Mouse (Mus musculus): ENCODE results near the gene Atp6v1f. TPM values are rescaled to one million over a fixed set of nuclear protein-coding genes. Genes with fewer than 3 reads are reported as not detected.

Atp6v1f gene
- total RNA-seq, 2 experiments from 2014 or later, result 97.8 to 99.2 TPM

DNA sequence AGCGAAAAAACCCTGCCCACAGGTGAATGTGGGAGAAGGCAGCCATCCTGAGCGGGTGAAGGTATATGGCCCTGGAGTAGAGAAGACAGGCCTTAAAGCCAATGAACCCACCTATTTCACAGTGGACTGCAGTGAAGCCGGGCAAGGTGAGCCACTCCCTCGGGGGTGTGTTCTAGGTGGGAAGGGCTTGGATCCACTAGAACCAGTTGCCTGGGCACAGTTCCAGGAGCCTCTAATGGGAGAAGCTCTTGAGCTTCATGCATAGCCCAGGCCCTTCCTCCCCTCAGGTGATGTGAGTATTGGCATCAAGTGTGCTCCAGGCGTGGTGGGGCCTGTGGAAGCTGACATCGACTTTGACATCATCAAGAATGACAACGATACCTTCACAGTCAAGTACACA lies 22.2 kb upstream of the Atp6v1f start:
- intact Hi-C loops (cut with DNase I; ENCODE audit: low total_unique reads), result no loop called here
- no peak for DNase-seq

DNA sequence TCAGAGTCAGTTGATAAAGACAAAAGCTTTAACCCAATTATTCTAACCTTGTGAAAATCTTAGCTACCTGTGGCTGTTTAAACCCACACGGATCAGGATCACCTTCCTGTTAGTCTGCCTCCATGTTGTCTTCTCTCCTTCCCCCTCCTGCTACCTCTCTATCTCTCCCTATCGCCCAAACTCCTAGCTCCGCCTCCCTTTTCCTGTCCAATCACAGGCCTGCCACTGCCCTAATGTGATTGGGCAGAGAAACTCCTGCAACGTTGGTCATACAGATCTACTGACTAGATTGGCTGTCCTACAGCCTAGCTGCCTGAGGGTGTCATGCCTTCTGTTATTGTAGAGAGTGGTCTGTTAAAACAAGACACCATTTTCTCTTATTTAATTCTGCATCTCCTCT lies 17.7 kb upstream of the Atp6v1f start:
- DNase-seq, result no peak
- intact Hi-C loops (cut with DNase I; ENCODE audit: low total_unique reads), result no loop called here

GRCm38 (mm10) chr6:29450667-29451066 lies 16.9 kb upstream of the Atp6v1f start:
- DNase-seq, result no peak
- intact Hi-C loops (cut with DNase I; ENCODE audit: low total_unique reads), result no loop called here

GRCm38 (mm10) chr6:29461502-29461901 lies 6.0 kb upstream of the Atp6v1f start:
- no peak for DNase-seq
- intact Hi-C loops (cut with DNase I; ENCODE audit: low total_unique reads), result no loop called here

GRCm38 (mm10) chr6:29463388-29463787 lies 4.1 kb upstream of the Atp6v1f start:
- intact Hi-C loops (cut with DNase I; ENCODE audit: low total_unique reads), result no loop called here
- DNase-seq, result no peak

DNA sequence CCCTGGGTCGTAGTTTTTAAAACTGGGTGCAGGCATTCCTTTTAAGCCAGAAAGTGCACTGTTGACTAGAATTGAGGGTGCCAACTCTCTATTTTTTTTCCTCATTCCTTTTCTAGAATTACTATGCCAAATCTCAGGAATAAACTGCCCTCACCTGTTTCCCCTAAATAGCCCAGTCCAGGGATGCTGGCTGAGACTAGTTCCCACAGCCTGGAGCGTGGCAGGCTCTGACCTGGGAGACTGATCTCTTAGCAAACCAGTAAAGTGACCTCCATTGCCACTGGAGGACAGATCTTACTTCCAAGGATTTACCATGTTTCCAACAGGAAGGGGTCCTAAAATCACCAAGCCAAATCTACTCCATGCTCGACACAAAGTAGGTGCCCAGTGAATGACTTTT lies 1.3 kb downstream of the Atp6v1f start:
- no peak for DNase-seq
- intact Hi-C loops (cut with DNase I; ENCODE audit: low total_unique reads), result no loop called here

DNA sequence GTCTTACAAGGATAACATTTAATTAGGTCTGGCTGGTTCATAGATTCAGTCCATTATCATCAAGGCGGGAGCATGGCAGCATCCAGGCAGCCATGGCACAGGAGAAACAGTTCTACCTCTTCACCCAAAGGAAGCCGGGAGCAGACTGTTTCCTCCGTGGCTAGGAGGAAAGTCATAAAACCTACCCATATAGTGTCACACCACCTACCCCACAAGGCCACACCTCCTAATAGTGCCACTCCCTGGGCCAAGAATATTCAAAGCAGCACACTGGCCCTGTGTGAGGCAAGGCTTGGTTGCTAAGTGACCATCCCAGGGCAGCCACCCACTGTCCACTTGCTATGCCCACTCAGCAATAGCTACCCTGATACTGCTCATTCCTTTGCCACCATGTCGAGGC lies 3.6 kb downstream of the Atp6v1f start, which contains the start of gene Atp6v1fnb:
Gene Atp6v1fnb, plus strand, starts transcription at position 301 of the 400 bp plus-strand sequence.
- no peak for DNase-seq
- intact Hi-C loops (cut with DNase I; ENCODE audit: low total_unique reads), result loop anchor here (5.0 kb wide), 1 partner anchor 74 kb away; the partner anchor contains the start of gene Ccdc136

DNA sequence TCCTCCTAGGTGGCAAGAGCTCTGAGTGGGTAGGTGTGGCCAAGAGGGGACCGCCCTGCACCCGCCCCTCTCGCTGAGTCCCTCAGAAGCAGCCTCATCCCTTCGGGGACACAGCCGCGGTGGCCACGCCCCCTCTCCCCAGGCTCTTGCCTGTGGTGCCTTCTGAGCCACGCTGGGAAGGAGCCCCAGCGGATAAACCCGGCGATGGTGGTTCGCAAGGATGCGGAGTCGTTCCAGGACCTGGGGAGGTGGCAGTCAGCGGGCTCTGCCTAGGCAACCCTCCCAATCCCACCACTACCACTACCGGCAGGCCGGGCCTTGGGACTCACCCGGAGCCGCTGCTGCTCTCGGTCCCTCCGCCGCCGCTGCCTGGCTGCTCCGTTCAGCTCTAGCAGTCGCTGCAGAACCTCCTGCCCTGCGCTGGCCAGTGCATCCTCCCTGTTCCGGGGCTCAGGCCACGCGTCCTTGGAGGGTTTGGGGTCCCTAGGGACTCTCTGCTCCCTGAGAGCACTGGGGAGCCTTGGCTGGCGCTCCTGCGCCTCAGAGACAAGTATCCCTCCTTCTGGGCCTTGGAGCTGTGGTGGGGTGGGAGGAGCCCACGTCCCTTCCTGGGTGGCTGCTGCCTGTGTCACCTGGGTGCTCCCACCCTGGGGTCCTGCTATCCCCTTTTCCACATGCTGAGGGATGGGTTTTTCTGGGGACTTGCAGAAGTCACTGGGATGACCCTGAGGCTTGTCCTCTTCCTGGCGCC lies 6.6 kb downstream of the Atp6v1f start:
- peak; percentile 70 for DNase-seq
- intact Hi-C loops (cut with DNase I; ENCODE audit: low total_unique reads), result loop anchor here (5.0 kb wide), 1 partner anchor 77 kb away; the partner anchor contains the start of gene Ccdc136

DNA sequence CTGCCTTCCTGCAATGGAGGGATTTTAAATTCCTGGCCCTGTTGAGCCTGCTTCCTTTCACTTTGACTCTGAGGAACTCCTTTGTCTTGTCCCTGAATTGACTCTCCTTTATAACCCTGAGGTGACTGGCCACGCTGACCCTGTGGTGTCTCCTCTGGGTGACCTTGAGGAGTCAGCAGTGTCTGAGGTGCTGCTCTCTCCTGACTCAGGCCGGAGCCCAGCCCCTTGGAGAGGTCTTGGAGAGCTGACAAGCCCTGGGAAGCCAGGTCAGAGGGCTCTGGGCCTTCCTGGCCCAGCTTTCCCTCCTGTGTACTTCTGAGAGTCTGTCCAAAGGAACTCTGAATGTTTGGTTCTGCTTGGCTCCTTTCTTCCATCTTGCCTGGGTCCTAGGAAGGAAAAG lies 7.2 kb downstream of the Atp6v1f start:
- DNase-seq, result no peak
- intact Hi-C loops (cut with DNase I; ENCODE audit: low total_unique reads), result loop anchor here (5.0 kb wide), 1 partner anchor 77 kb away; the partner anchor contains the start of gene Ccdc136

DNA sequence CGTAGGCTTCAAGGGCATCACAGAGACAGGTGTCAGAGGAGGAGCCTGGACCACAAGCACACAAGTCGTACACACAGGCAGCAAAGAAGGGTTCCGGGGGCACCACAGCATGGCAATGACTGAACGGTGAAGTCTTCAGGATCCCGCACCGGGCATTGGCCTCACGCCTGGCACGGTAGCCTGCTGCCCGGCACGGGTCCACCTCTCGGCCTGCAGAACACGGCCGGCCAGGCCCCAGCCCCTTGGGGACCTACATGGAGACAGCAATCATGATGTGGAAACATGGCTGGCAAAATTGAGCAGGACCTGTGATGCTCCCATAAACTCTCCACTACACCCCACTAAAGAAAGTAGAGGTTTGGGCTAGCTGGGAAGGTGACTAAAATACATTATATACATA lies 15.2 kb downstream of the Atp6v1f start:
- DNase-seq, result no peak
- intact Hi-C loops (cut with DNase I; ENCODE audit: low total_unique reads), result no loop called here

DNA sequence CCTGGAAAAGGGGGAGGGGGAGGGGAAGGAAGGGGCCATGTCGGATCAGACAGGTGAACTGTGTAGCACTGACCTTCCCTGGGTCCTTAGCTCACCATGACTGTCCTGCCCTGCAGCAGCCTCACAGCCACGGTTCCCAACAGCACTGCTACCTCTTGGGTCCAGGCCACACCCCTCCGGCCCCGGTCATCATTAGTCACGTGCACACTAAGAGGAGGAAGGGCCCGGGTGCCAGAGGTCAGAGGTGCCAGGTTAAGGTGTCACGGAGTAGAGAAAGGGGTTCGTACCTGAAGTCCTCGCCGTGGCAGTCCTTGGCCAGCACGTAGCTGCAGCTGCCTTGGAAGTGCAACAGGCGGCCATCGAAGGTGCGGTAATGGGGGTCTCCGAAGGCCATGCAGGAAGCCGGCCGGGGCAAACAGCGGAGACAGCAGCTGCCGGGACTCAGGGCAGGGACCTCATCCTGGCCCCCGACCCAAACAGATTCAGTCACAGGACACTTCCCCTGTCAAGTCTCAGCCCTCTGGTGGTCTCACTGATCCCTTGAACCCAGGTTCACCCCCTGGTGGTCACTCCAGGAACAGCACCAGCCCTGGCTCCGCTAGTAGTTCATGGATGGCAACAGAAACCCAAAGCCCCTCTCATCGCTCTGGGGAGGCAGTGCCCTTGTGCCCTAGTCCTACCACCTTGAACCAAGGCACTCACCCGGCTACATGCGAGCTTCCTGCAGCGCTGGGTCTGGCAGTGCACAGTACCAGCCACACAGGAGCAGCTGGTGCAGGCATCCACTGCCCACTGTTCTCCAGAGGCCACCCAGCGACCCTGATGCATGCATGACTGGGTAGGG lies 17.4 kb downstream of the Atp6v1f start:
- peak; percentile 65 for DNase-seq
- intact Hi-C loops (cut with DNase I; ENCODE audit: low total_unique reads), result no loop called here

- intact Hi-C loops (cut with DNase I; ENCODE audit: low total_unique reads), result no loop called here
- DNase-seq, result no peak
Observed at GRCm38 (mm10) chr6:29485951-29486350, 18.4 kb downstream of the Atp6v1f start.

DNA sequence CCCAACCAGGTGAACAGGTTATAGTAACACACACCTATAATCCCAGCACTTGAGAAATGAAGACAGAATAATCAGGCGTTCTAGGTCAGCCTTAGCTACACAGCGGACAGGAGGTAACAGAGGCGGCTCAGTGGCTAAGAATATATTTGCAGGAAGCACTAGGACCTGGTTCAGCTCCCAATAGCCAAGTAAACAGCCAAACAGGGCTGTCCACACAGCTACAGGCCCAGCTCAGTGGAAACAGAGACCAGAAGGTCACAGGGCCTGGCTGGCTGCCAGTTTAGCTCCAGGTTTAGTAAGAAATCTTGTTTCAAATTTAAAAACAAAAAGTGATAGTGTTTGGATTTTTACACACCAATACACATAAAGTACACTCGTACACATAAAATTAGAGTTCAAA lies 26.6 kb downstream of the Atp6v1f start:
- intact Hi-C loops (cut with DNase I; ENCODE audit: low total_unique reads), result no loop called here
- peak; percentile 40 for DNase-seq

GRCm38 (mm10) chr6:29496270-29496669 lies 28.8 kb downstream of the Atp6v1f start:
- DNase-seq, result no peak
- intact Hi-C loops (cut with DNase I; ENCODE audit: low total_unique reads), result no loop called here

DNA sequence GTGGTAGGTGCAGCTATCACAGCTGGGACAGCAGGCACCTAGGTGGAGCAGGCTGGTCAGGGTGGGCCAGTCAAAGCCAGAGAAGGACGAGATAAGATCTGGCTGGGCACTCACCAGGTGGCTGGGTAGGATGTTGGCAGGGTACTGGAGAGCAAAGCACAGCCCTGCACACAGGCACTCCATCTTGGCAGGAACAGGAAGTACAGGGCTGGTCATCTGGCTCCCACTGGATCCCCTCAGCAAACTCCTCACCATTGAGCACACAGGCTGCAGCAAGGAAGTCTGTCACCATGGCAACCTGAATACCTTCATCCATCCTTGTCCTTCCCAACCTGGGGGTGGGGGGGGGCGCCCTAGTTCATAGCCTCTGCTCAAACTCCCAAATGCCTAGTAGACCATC lies 30.3 kb downstream of the Atp6v1f start:
- intact Hi-C loops (cut with DNase I; ENCODE audit: low total_unique reads), result no loop called here
- DNase-seq, result no peak

- intact Hi-C loops (cut with DNase I; ENCODE audit: low total_unique reads), result no loop called here
- no peak for DNase-seq
Observed at GRCm38 (mm10) chr6:29500177-29500576, 32.7 kb downstream of the Atp6v1f start.

- no peak for DNase-seq
- intact Hi-C loops (cut with DNase I; ENCODE audit: low total_unique reads), result no loop called here
Observed at GRCm38 (mm10) chr6:29500810-29501209, 33.3 kb downstream of the Atp6v1f start.

DNA sequence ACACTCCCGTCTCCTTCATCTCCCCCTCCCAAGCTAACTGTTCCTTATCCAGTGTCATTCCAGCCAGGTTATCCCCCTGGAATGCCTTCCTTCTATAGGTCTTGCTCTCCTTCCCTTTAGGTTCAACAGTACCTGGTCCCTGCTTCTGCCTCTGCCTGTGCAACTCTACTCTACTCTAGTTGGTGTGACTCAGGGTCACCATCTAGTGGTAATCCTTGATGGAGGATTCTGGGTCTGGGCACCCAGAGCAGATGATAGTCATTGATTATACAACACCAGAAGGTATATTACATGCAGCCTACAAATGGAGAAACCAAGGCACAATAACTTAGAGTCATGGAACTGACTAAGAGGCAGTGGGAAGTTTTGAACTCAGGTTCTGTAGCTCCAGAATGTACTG lies 34.1 kb downstream of the Atp6v1f start:
- no peak for DNase-seq
- intact Hi-C loops (cut with DNase I; ENCODE audit: low total_unique reads), result no loop called here

- intact Hi-C loops (cut with DNase I; ENCODE audit: low total_unique reads), result no loop called here
- no peak for DNase-seq
Observed at GRCm38 (mm10) chr6:29505493-29505892, 38.0 kb downstream of the Atp6v1f start.

DNA sequence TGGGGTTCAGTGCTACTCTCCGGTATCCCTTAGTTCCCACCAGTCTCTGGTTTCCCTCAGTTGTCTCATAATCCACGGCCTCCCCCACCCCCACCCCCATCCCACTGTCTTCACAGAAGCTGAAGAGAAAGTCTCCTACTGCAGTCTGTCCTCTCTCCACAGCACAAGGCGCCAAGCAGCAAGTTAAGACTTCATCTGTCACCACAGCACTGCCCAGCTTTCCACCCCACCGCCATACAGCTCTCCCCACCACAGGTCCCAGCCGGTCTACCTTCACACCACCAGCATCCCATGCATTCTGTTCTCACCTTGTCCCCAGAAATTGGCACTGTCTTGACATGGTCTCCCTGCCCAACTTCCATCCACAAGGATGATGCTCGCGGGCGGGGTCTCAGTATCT lies 39.3 kb downstream of the Atp6v1f start:
- no peak for DNase-seq
- intact Hi-C loops (cut with DNase I; ENCODE audit: low total_unique reads), result no loop called here
